Mouse (Mus musculus): ENCODE results near the gene B4galt1. TPM values are rescaled to one million over a fixed set of nuclear protein-coding genes. Genes with fewer than 3 reads are reported as not detected.

B4galt1 gene
- polyA plus RNA-seq, 1 experiment = 44.4 TPM

GRCm38 (mm10) chr4:40844811-40845751 is 8.7 kb downstream of the B4galt1 start:
- 27% methylated on average over 12 of the region's 12 CpGs for WGBS

DNA sequence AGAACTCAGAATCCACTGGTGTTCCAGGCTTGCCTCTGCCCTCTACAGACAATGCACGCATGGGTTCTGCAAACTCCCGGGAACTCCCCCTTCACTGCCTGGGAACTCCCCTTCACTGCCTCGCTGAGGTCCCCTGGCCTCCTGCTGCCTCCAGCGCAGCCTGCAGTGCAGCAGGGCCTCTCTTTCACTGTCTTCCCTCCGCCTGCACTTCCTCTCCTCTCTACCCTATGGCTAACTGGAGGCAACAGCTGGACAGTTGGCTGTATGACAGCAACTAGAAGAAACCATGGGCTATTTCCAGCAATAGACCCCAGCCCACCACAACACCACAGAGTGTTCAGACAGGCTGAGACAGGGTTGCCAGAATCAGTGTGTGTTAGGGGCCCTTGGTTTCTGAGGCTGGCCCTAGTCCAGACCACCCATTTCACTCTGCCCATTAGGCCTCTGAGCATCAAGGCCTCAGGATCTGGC is 9.5 kb downstream of the B4galt1 start:
- no peak for TF ChIP-seq POLR2A (IDR thresholded peaks at IDR 0.05; ENCODE audit: borderline replicate concordance, control insufficient read depth, low read depth, low read length)
- WGBS = 9% methylated on average over 5 of the region's 5 CpGs
- Histone ChIP-seq H3K4me3 (replicated peaks; ENCODE audit: control insufficient read depth, low read depth, low read length) (no peak overlapping the region), H3K4me1 (ENCODE audit: control insufficient read depth, insufficient read depth, low read length) (peaks cover 23% of the 10 kb centered on the region), H3K27ac (ENCODE audit: control insufficient read depth, insufficient read depth, low read depth, low read length, poor library complexity) (peak overlapping the region; percentile 44)

More at GRCm38 (mm10) chr4:40844811-40845751, 8.7 kb downstream of the B4galt1 start:
- TF ChIP-seq POLR2A (IDR thresholded peaks at IDR 0.05; ENCODE audit: borderline replicate concordance, control insufficient read depth, low read depth, low read length) (no peak), CTCF (IDR thresholded peaks at IDR 0.05; ENCODE audit: control insufficient read depth, insufficient read depth, low read length) (no peak)
- Histone ChIP-seq H3K27ac (ENCODE audit: control insufficient read depth, insufficient read depth, low read depth, low read length, poor library complexity) (peak overlapping the region; percentile 48), H3K4me1 (ENCODE audit: control insufficient read depth, insufficient read depth, low read length) (peaks cover 28% of the 10 kb centered on the region), H3K4me3 (replicated peaks; ENCODE audit: control insufficient read depth, low read depth, low read length) (no peak overlapping the region)

- Histone ChIP-seq H3K4me1 (ENCODE audit: control insufficient read depth, insufficient read depth, low read length) (peaks cover 23% of the 10 kb centered on the region), H3K4me3 (replicated peaks; ENCODE audit: control insufficient read depth, low read depth, low read length) (no peak overlapping the region), H3K27ac (ENCODE audit: control insufficient read depth, insufficient read depth, low read depth, low read length, poor library complexity) (peak overlapping the region; percentile 44; the same call in 1 of the 2 replicates)
- TF ChIP-seq CTCF (IDR thresholded peaks at IDR 0.05; ENCODE audit: control insufficient read depth, insufficient read depth, low read length) = no peak
- no peak for TF ChIP-seq POLR2A (IDR thresholded peaks at IDR 0.05; ENCODE audit: borderline replicate concordance, control insufficient read depth, low read depth, low read length)
- WGBS = 69% methylated on average over 8 of the region's 8 CpGs
These were observed 10.1 kb downstream of the B4galt1 start for GRCm38 (mm10) chr4:40843726-40844125.

- TF ChIP-seq CTCF (IDR thresholded peaks at IDR 0.05; ENCODE audit: control insufficient read depth, insufficient read depth, low read length) = no peak
- no peak for TF ChIP-seq POLR2A (IDR thresholded peaks at IDR 0.05; ENCODE audit: borderline replicate concordance, control insufficient read depth, low read depth, low read length)
- WGBS = 15% methylated on average over 2 of the region's 2 CpGs
- H3K4me3 ChIP-seq (replicated peaks; ENCODE audit: control insufficient read depth, low read depth, low read length) = no peak overlapping the region
- H3K27ac ChIP-seq (ENCODE audit: control insufficient read depth, insufficient read depth, low read depth, low read length, poor library complexity) = no peak overlapping the region
- peaks cover 16% of the 10 kb centered on the region for H3K4me1 ChIP-seq (ENCODE audit: control insufficient read depth, insufficient read depth, low read length)
These were observed 13.4 kb downstream of the B4galt1 start for GRCm38 (mm10) chr4:40840448-40840847.

GRCm38 (mm10) chr4:40839251-40839650 is 14.6 kb downstream of the B4galt1 start:
- Histone ChIP-seq H3K4me3 (replicated peaks; ENCODE audit: control insufficient read depth, low read depth, low read length) (no peak overlapping the region), H3K27ac (ENCODE audit: control insufficient read depth, insufficient read depth, low read depth, low read length, poor library complexity) (no peak overlapping the region), H3K4me1 (ENCODE audit: control insufficient read depth, insufficient read depth, low read length) (peaks cover 10% of the 10 kb centered on the region)
- no peak for TF ChIP-seq CTCF (IDR thresholded peaks at IDR 0.05; ENCODE audit: control insufficient read depth, insufficient read depth, low read length)
- no peak for TF ChIP-seq POLR2A (IDR thresholded peaks at IDR 0.05; ENCODE audit: borderline replicate concordance, control insufficient read depth, low read depth, low read length)
- whole genome bisulfite sequencing = 49% methylated on average over 12 of the region's 12 CpGs

DNA sequence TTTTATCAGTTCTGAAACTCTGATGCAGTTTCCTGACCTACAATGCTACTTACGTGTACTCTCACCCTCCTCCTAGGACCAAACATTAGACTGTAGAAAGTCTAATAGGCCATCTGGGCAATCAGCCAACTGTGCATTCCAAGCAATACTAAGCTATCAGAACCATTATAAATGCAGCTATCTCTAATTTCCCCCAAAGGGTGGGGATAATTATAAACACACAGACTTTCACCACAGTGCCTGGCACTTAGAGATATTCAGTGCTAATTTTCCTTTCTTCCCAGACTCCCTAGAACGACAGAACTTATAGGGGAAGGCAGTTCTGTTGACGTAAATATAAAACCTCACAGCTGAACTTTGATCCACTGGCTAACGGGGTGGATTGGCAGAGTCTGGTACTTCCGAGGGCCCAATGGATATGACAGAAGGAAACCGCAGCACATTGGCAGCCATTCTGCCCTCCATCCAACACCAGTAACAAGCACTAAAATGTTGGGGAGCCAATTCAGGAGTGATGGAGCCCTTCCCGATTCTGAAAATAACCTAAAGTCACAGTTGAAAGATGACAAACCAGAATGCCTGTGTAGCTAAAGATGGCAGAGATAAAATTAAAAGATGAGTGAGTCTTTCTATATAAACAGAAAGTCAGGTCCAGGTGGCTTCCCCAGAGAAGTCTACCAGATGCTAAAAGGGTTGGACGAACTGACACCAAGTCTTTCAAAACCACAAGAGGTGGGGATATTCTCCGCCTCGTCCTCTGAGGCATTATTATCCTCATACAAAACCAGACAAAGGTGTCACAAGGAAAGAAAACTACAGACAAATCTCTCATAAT is 16.1 kb downstream of the B4galt1 start:
- WGBS = 35% methylated on average over 10 of the region's 10 CpGs
- TF ChIP-seq CTCF (IDR thresholded peaks at IDR 0.05; ENCODE audit: control insufficient read depth, insufficient read depth, low read length) (no peak), POLR2A (IDR thresholded peaks at IDR 0.05; ENCODE audit: borderline replicate concordance, control insufficient read depth, low read depth, low read length) (no peak)
- Histone ChIP-seq H3K27ac (ENCODE audit: control insufficient read depth, insufficient read depth, low read depth, low read length, poor library complexity) (no peak overlapping the region), H3K4me1 (ENCODE audit: control insufficient read depth, insufficient read depth, low read length) (peaks cover 5% of the 10 kb centered on the region), H3K4me3 (replicated peaks; ENCODE audit: control insufficient read depth, low read depth, low read length) (no peak overlapping the region)

GRCm38 (mm10) chr4:40837008-40837407 is 16.8 kb downstream of the B4galt1 start:
- Histone ChIP-seq H3K4me3 (replicated peaks; ENCODE audit: control insufficient read depth, low read depth, low read length) (no peak overlapping the region), H3K4me1 (ENCODE audit: control insufficient read depth, insufficient read depth, low read length) (peaks cover 3% of the 10 kb centered on the region), H3K27ac (ENCODE audit: control insufficient read depth, insufficient read depth, low read depth, low read length, poor library complexity) (no peak overlapping the region)
- TF ChIP-seq CTCF (IDR thresholded peaks at IDR 0.05; ENCODE audit: control insufficient read depth, insufficient read depth, low read length) (no peak), POLR2A (IDR thresholded peaks at IDR 0.05; ENCODE audit: borderline replicate concordance, control insufficient read depth, low read depth, low read length) (no peak)
- 75% methylated on average over 3 of the region's 3 CpGs for WGBS

- Histone ChIP-seq H3K4me3 (replicated peaks; ENCODE audit: control insufficient read depth, low read depth, low read length) (no peak overlapping the region), H3K27ac (ENCODE audit: control insufficient read depth, insufficient read depth, low read depth, low read length, poor library complexity) (no peak overlapping the region), H3K4me1 (ENCODE audit: control insufficient read depth, insufficient read depth, low read length) (peaks cover 1% of the 10 kb centered on the region; the same call in 1 of the 2 replicates)
- TF ChIP-seq POLR2A (IDR thresholded peaks at IDR 0.05; ENCODE audit: borderline replicate concordance, control insufficient read depth, low read depth, low read length) (no peak), CTCF (IDR thresholded peaks at IDR 0.05; ENCODE audit: control insufficient read depth, insufficient read depth, low read length) (no peak)
- 85% methylated on average over 5 of the region's 5 CpGs for WGBS
These were observed 18.9 kb downstream of the B4galt1 start for GRCm38 (mm10) chr4:40834872-40835271.
